Mouse (Mus musculus) brain, embryonic 18.5 days (tissue): ENCODE results near the gene Apoc1.
"Not testable (repeated sequence)": the region's sequence is repeated elsewhere in the genome, so short reads cannot be mapped to it uniquely, and the experiment has no call there.

ENCODE experiments used
- DNase-seq: peaks from one replicate; pipeline ENCODE4 v3.0.0-alpha.2; 2012; ENCODE audit warnings: low read depth, low spot score

Gene Apoc1

GRCm38 (mm10) chr7:19705271-19705670 lies 12.8 kb upstream of the Apoc1 start:
- DNase-seq = no peak

GRCm38 (mm10) chr7:19704475-19704874 lies 12.0 kb upstream of the Apoc1 start:
- no peak for DNase-seq

- no peak for DNase-seq
Observed at GRCm38 (mm10) chr7:19702859-19703555, 10.5 kb upstream of the Apoc1 start.

DNA sequence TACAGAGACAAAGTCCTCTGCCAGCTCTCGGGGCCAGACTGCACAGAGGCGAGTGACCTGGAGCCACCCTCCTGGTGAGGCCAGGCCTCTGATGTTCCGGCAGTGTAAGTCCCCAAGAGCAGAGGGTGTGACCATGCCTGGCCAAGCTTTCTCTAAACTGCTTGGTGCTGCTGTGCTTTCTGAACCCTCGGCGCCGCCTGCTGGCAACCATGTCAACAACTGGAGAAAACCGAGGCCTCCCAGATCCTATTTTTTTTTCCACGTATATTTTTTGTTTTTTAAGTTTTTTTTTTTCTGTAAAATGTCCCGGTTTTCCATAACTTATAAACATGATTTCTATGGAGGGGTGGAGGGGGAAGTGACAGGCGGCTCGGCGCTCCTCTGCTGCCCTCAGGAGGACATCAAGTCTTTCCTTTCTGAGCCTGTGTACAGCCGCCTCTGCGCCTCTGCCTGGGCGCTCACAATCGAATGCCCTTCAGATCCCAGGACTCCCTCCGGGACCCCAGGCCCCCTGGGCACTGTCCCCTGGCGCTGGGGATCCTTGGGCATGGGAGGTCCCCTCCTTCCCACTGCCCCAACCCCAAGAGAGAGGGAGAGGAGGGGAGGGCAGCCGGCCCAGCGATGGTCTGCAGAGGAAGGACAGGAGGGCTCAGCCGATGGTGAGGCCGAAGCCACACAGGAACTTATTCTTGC lies 8.8 kb upstream of the Apoc1 start:
- no peak for DNase-seq

- DNase-seq = no peak
Observed at GRCm38 (mm10) chr7:19700299-19701068, 8.0 kb upstream of the Apoc1 start.

- no peak for DNase-seq
Observed at GRCm38 (mm10) chr7:19699827-19700148, 7.3 kb upstream of the Apoc1 start.

DNA sequence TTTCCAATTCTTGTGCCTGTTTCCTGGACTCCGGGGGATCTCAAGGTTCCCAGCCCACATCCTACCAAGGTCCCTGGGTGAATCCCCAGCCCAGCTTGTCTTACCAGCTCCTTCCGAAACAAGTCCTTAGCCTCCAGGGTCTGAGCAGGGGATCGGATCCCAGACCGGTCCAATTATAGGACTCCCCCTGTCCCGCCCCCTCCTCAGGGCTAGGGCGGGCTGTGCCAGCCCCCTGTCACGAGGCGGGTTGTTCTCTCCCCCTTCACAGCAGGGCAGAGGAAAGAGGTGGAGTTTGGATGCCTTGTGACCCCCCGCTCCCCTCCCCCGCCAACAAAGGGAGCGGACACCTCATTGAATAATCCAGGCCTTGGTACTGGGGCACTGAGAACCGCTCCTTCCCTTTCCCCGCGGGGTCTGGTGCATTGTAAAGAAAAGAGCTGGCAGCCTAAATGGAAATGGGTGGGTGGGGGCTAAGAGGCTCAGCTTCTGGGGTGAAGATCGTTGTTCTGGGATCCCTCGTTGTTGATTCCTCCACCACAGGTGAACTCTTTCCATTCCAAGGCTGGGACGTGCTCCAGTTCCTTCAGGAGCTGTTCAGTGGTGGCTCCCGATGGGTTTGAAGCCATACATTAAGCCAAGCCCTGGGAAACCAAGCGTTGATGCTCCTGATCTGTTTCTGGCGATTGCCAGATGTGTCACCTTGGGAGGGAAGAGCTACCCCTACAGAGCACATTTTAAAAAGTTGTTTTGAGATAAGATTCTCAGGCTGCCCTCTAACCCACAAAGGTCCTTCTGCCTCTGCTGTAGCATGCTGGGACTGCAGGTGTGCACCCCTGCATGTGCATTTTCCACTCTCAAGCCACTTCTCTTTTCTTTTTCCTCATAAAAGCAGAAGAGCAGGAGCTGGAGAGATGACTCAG lies 6.7 kb upstream of the Apoc1 start, which contains the start of gene Apoe:
Gene Apoe, minus strand, starts transcription at position 282 of the 920 bp plus-strand sequence.
- DNase-seq = no peak

DNA sequence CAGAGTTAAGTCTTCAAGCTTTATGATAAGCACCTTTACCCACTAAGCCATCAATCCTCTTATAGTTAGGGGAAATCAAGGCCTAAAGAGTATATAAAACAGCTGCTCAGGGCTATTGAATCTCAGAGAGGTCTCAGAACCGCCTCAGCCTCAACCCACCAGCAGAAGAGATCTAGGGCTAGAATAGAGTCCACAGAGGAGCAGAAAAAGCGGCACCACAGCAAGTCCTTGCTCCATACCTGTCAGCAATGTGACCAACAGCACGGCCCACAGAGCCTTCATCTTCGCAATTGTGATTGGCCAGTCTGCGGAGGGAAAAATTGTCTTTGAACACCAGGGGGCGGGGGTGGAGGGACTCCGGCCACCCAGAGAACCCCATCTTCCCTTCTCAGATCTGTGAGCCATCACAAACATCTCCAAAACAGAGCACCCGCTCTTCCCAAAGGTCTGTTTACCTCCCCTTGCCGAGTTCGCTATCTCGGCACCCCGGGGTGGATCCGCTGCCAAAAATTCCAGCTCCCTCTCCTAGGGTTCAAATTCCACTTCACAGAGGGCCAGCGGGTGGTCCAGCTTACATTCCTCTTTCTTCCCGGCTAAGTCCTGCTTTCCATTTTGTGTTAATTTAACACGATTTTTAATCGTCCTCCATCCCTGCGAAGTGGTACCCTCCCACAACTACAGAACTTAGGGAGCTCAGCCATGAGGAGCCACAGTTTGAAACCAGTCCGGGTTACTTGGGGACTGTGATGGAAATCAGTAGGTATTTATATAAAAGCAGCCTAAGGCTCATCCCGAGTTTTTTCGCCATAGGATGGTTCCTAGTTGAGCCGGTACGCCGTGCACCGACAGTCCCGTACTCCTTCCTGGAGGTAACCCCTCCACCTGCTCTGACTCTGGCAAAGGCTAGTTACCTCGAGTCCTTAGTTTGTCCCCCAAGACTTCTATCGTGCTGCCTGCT lies 5.8 kb upstream of the Apoc1 start:
- no peak for DNase-seq

DNA sequence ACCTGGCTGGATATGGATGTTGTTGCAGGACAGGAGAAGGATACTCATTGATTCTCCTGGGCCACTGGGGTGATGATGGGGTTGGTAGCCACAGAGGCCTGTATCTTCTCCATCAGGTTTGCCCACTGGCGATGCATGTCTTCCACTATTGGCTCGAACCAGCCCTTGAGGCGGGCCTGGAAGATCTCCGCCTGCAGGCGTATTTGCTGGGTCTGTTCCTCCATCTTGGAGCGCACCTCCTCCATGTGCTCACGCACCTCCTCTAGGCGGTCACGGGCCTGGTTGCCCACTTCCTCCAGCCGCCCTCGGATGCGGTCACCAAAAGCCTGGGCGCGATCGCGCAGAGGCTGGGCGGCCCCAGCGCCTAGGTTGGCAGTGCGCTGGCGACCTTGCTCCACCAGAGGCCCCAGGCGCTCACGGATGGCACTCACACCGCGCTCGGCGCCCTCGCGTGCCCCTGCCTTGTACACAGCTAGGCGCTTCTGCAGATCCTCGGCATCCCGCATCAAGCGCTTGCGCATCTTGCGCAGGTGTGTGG lies 3.9 kb upstream of the Apoc1 start:
- no peak for DNase-seq

DNA sequence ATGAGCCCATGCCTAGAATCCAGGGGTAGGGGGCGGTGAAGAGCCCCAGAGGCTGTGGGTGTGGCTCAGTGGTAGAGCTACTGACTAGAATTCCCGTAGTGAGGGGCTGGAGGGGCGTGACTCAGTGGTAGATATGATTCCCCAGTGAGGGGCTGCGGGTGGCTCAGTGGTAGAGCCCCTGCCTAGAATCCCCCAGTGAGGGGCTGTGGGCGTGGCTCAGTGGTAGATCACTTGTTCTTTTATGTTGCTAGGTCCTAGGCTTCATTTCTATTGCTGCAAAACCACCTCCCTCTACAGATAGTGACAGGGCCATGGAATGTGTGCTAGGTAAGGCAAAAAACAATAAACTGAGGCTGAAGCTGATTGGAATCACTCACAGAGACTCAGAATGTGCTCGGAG lies 3.4 kb upstream of the Apoc1 start:
- DNase-seq = no peak

GRCm38 (mm10) chr7:19695213-19695594 lies 2.7 kb upstream of the Apoc1 start:
- no peak for DNase-seq

- no peak for DNase-seq
Observed at GRCm38 (mm10) chr7:19694336-19695212, 2.1 kb upstream of the Apoc1 start.

DNA sequence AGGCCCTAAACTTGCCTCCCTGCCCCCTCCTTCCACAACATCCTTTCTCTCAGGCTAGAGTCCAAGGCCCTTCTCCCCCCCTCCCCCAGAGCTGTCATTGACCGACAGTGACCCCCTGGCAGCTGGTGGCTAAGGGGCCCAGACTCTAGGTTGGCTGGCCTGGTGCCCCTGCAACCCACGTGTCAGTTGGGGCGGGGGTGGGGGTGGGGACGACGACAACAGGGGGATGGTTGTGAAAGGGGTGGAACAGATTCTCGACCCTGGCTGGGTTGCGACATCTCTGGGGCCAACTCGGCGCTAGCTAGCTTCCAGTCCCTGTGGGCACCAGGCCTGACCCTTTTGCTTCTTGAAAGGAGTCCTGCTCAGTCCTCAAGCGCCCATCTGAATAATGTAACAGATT lies 961 bp upstream of the Apoc1 start:
- no peak for DNase-seq

GRCm38 (mm10) chr7:19691434-19691833 lies 1.0 kb downstream of the Apoc1 start:
- DNase-seq = no peak

DNA sequence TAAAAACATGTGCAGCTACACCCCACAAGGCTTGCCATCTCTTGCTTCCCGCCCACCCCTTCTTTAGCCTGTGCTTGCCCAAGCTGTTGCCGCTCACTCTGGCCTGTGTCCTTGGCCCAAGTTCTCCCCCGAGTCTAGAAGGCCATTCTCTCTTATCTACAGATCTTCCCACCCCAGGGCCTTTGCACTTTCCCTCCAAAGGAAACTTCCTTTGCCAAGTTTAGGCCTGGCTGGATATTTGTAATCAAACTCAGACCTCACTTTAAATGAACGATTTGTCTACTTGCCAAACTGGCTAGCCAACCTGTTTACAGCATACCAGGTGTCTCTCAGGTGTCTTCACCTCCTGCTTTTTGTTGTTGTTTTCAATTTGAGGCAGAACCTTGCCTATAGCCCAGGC lies 1.6 kb downstream of the Apoc1 start:
- DNase-seq = no peak

DNA sequence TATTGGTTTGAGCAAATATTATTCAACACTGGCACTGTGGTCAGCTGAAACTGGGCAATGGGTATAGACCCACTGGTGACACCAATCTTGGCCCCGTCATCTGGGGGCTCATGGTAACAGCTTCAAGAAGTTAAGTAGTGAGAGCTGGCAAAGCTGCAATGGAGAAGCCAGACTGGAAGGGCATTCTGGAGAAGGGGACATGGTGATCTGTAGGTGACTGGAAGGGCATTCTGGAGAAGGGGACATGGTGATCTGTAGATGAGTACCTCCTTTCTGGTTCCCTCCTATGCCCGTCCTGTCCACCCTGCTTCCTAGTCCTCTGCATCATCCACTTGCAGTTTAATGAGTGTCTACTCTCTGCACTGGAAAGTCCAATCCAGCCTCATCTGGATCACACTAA lies 3.8 kb downstream of the Apoc1 start:
- DNase-seq = no peak

- DNase-seq = no peak
Observed at GRCm38 (mm10) chr7:19688101-19688500, 4.4 kb downstream of the Apoc1 start.

- not testable (repeated sequence) for DNase-seq
Observed at GRCm38 (mm10) chr7:19686927-19687583, 5.4 kb downstream of the Apoc1 start.

- no peak for DNase-seq
Observed at GRCm38 (mm10) chr7:19686521-19686920, 5.9 kb downstream of the Apoc1 start.
